Mouse (Mus musculus) ovary, adult 18-20 months (tissue): ENCODE measurements around the gene Zfp692.
A peak's percentile ranks its signal among the peaks of the same experiment; 100 is the strongest.

ENCODE experiments used
- DNase-seq: peaks from one replicate; pipeline ENCODE4 v3.0.0; 2022; ENCODE audit warnings: low spot score, mixed read lengths

Zfp692 gene

GRCm38 (mm10) chr11:58308661-58309060 lies 1.8 kb downstream of the Zfp692 start:
- no peak for DNase-seq

DNA sequence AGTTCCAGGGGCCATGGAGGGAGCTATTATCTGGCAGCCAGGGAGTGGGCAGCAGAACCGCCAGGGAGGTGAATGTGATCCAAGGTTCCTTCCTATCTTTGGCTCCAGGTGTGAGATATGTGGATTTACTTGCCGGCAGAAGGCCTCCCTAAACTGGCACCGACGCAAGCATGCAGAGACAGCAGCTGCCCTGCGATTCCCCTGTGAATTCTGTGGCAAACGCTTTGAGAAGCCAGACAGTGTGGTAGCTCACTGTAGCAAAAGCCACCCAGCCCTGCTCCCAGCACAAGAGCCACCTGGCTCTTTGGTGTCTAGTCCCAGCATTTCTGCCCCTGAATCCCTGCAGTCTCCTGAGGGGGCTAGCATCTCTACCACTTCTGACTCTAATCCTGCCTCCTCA lies 7.2 kb downstream of the Zfp692 start:
- no peak for DNase-seq

- no peak for DNase-seq
These were observed 8.8 kb downstream of the Zfp692 start for GRCm38 (mm10) chr11:58315536-58316168.

DNA sequence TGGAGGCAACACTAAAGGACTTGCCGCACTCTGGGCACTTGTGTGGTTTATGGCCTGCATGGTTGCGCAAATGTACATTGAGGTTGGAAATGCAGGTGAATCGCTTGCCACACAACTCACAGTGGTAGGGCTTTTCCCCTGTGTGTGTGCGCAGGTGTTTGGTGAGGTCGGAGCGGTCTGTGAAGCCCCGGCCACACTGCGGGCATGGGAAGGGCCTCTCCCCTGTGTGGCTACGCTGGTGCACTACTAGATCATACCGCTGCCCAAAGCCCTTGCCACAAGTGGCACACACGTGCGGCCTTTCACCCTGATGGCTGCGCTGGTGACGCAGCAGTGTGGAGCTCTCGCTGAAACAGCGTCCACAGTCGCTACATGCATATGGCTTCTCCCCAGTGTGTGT lies 9.5 kb downstream of the Zfp692 start:
- no peak for DNase-seq

DNA sequence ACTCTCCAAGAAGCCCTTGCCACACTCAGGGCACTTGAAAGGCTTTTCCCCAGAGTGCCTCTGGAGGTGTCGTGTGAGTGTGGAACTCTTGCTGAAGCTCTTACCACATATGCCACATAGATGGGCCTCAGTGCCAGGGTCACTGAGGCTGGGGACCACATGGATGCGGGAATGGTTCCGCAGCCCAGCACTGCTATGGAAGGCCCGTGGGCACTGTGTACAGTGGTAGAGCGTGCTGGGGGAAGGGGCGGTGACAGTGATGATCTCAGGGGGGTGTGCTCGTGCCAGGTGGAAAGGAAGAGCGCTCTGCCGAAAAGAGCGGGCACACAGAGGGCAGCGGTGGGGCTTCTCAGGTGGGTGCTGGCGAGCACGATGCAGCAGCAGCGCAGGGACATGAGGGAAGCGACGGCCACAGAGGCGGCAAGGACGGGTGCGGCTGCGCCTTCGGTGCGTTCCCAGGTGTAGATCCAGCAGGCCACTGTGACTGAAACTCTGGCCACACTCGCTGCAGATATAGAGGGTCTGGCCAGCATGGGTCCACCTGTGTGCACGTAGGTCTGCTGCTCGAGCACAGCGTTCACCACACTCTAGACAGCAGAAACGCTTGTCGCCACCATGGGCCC lies 10.0 kb downstream of the Zfp692 start:
- no peak for DNase-seq

GRCm38 (mm10) chr11:58322824-58323569 lies 16.1 kb downstream of the Zfp692 start:
- peak; percentile 95 for DNase-seq

GRCm38 (mm10) chr11:58323570-58324340 lies 16.9 kb downstream of the Zfp692 start:
- no peak for DNase-seq

GRCm38 (mm10) chr11:58324614-58325229 lies 17.9 kb downstream of the Zfp692 start:
- no peak for DNase-seq

- DNase-seq, result no peak
These were observed 19.9 kb downstream of the Zfp692 start for GRCm38 (mm10) chr11:58326781-58327180.

DNA sequence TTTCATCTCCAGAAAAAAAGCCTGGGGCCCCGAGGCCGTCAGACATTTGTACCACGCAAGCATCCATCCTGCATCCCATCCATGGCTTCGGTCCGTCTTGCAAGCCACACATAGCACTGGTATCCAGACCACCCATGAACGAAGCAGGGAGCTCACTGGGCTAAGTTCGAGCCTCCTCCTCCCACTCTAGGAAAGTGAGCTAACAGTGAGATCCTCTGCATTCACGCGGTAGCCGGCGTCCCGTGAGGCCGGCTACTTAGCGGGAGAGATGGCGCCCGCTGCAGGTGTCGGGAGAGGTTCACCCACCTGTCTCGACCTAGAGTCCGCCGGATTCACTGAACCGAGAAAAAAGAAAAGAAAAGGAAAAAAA lies 23.0 kb downstream of the Zfp692 start:
- DNase-seq, result no peak

- DNase-seq, result peak; percentile 86
These were observed 23.6 kb downstream of the Zfp692 start, which contains the start of the genes Zfp672 and Sh3bp5l for GRCm38 (mm10) chr11:58330276-58331148. Zfp672 (minus strand) TSS chr11:58330339. Sh3bp5l (plus strand) TSS chr11:58330724.

DNA sequence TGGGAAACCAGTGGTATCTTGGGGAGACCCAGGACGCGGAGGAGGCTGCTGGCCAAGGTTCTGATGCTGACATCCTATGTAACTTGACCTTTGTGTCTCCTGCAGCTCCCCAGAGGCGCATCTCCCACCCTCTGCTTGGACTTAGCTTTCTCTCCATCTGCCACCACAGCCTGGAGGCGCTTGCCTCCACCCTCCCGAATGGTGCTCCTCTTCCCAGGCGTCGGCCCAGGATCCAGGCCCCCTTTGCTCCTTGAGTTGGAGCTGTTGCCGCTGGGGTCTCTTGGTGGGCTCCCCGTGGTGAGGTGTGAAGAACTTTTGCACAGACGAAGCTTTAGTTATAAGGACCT lies 24.3 kb downstream of the Zfp692 start:
- DNase-seq, result no peak

DNA sequence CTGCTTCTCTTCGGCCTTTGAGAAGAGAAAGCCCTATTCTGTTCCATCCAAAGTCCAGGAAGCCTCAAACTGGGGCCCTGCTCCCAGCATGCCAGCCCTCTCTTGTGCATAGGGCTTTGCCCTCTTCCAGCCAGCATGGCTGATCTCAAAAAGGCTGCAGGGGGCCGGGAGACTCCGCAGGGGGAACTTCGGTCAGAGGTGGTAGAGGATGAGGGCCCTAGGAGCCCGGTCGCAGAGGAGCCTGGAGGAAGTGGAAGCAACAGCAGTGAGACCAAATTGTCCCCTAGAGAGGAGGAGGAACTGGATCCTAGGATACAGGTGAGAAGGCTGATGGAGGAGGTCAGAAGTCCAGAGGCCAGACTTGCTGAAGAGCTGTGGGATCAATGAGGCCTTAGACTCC lies 24.7 kb downstream of the Zfp692 start:
- no peak for DNase-seq

DNA sequence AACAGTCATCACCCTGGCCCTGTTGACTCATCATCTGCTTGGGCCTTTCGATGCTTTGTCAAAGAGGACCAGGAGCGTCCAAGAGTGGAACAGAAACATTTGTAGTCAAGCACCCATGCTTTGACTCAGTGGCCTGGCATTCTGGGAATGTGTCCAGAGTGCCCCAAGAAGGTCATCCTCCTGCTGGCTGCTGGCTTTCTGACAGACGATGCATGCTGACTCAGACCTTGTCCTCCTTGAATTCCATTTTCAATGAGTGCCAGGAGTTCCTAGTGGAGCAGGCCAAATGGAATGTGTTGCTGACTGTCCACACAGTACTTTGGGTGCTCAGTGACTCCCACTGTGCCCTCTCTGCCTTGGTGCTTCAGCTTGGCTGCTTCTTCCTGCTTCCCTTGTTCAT lies 27.9 kb downstream of the Zfp692 start:
- peak; percentile 70 for DNase-seq

DNA sequence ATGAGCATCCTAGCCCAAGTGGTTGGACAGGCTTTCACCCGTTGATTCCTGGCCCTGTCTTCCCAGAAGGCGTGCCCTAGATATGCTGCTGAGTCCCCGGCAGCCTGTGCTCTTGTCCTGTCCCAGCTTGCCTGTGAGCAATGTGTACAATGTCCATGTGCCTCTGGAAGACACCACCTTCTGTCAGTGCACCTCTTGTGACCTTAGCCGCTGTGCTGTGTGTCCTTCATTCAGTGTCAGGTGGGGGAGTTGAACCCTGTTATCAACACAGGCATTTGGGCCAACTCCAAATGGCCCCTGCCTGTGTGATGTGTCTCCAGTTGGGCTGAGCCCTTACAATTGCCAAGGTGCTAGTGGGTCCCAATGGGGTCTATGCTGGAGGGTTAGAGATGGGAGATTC lies 39.9 kb downstream of the Zfp692 start:
- no peak for DNase-seq

GRCm38 (mm10) chr11:58350628-58351027 lies 43.8 kb downstream of the Zfp692 start:
- DNase-seq, result no peak

DNA sequence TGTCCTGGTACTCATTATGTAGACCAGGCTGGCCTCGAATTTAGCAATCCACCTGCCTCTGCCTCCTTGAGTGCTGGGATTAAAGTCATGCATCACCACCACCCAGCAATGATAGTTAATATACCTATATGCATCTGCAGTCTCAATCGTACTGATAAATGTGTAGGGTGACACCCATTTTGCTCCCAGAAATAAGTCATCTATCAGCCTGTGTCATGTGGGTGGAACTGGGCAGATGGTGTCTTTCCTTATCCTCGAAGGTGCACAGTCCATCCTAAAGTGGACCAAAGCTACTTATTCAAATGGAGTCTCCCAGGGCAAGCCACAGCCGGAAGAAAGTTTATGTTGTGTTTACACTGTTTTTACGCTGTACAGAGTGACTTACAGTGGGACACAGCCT lies 44.3 kb downstream of the Zfp692 start:
- DNase-seq, result no peak

DNA sequence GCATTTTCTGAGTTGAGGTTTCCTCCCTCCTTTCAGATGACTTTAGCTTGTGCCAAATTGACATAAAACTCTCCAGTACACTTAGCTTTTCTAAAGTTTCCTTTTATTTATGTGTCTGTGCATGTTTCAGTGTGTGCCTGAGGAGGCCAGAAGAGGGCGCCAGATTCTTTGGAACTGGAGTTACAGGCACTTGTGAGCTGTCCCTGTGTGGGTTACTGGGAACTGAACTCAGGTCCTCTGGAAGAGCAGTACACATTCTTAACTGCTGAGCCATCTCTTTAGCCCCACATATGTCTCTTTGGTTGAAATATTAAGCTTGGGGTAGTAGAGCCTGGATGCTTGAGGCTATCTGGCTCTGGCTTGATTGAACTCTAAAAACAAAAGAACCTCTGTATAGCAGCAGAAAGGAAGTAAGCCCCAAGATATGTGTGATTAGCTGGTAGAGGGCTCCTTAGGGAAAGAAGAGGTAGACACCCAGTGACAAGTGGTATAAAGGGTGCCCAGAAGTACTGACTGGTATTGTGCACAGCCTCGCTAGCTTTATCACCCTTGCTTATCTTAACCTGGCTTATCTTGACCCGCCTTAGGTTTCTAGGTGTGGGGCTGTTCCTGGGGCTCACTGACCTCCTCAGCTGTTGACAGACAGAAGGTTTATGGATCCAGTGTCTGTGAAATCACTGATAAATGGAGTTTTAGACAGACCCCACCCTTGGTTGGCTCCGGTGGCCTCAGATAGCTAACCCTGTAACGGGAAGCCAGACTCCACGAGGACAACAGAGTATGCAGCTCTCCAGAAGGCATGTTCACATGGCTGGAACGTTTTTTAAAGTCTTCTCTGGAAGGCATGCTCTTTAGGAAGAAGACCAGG lies 46.0 kb downstream of the Zfp692 start:
- no peak for DNase-seq

- no peak for DNase-seq
These were observed 46.8 kb downstream of the Zfp692 start for GRCm38 (mm10) chr11:58353709-58354108.

GRCm38 (mm10) chr11:58354476-58354875 lies 47.6 kb downstream of the Zfp692 start:
- no peak for DNase-seq
